Mouse (Mus musculus) CD4-positive naive resting alpha-beta T cell, adult 76 days (primary cell): ENCODE data around the gene Twf2. TPM values are rescaled to one million over a fixed set of nuclear protein-coding genes. Genes with fewer than 3 reads are reported as not detected.

Experiments used
- total RNA-seq: library from RNA; stranded (reverse); gene quantifications from one replicate; pipeline ENCODE4 v1.2.4, GENCODE M21; 2023

Twf2 gene
- total RNA-seq, result 78.4 TPM

DNA sequence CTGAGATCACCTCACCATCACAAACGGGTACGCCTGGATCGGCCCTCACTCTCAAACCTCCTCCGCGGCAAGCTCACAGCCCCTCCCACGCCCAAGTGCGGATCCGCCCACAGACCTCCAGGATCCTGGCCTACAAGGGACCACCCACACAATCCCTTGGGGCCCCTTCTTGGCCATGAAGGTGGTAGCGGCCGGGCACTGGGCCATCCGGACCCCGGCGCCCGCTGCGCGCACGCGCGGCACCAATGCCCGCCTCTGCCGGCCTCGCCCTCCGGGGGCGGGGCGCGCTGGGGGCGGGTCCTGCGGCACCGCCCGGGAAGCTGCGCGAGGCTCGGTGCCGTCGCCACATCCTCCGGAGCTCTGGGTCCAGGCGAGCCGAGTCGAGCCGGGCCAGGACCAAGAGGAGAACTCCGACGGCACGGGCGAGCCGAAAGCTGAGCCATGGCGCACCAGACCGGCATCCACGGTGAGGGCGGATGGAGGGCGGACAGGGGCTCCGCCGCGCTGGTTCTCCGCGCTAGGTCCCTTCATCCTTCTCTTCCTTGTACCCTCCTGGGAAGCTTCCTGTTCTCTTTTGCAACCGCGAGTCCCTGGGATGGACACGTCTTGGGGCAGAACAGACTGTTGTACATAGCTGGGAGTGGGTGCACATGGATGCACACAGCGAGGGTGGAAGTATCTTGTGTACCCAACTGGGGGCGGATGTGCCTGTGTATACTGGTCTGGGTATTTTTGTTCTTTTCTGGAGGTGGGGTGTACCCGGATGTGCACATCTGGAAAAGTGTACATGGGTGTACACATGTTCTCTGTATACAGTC is at the start of gene Twf2:
Gene Twf2, plus strand, starts transcription at position 290 of the 818 bp plus-strand sequence.

DNA sequence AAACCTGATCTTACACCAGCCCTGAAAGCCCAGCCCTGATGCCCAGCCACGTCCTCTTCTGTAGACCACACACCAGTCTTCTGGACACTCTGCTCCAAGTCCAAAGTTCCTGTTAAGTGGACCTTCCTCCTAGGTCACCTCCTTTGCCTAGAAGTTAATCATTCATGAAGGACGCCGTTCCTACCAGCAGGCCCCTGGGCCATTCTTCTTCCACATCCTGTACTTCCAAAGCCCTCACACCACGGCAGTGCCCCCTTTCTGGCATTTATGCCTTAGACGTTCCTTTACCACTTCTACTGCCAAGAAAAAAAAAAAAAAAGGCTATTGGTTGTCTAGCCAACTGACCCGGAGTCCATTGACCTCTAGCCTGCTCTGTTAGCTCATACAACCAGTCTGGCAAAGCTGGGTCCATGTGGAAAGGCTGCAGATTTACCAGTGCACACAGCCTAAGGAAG is 44.8 kb upstream of the Twf2 start, which contains the start of gene Glyctk:
Gene Glyctk, minus strand, starts transcription at position 102 of the 455 bp plus-strand sequence.

DNA sequence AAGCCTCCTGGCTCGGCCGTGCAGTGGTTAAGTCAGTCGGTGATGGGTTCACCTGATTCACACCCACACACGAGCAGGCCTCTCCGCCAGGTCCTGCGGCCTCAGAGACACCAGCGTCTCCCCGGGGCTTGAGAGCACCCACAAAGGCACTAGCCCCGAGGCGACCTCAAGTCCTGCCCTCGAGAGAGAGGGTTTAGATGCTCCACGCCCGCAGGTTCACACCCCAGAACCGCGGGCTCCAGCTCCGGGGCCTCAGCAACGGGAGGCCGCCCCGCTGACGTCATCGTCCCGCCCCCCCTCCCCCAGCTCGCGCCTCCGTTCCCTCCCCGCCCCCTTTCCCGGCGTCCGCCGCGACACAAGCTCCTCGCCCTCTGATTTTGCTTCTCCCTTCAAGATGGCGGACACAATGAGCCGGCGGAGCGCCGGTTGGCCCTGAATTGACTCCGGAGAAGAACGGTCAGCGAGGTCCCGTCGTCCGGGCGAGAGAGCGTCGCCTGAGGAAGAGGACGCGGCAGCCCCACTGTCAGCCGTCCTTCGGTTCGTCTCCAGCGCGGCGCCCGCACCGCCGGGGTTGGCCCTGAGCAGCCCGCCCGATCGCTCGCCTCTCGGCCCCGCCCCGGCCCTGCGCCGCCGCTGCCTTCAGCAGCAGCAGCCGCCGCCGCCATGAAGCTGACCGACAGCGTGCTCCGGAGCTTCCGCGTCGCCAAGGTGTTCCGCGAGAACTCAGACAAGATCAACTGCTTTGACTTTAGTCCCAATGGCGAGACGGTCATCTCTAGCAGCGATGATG is 32.2 kb upstream of the Twf2 start, which contains the start of gene Wdr82:
Gene Wdr82, plus strand, starts transcription at position 373 of the 790 bp plus-strand sequence.

DNA sequence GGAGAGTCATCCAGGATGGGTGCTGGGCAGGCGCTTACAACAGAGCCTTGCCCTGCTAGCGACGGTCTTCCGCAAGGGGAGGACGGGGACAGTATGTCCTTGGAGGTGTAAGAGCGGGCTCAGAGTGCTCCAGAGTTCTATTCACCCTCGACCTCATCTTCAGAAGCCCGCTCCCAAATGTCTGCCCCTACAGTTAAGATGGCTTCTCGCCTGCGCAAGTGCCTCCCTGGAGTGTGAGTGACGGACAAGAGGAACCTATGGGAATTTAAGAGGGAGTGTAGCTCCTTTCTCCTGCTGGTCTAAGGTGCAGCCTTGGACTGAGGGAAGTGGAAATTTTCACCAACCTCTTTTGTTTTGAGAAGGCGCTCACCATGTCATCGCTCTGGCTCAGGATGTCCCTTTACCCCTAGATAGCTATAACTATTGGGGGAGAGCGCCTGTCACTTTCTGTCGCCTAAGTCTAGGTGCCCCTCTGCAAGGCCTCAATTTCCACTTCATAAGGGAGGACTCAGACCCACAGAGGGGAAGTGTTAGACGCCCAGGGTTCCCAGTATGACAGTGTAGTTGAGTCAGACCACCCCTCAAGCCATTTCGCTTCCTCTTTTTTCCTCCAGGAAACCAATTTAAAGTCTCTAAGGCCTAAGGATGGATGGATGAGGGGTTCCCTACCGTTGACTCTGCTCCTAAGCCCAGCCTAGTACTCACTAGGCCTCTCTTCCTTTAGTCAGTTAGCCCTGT is 3.2 kb upstream of the Twf2 start, which contains the start of gene Ppm1m:
Gene Ppm1m, minus strand, starts transcription at position 212 of the 738 bp plus-strand sequence.

DNA sequence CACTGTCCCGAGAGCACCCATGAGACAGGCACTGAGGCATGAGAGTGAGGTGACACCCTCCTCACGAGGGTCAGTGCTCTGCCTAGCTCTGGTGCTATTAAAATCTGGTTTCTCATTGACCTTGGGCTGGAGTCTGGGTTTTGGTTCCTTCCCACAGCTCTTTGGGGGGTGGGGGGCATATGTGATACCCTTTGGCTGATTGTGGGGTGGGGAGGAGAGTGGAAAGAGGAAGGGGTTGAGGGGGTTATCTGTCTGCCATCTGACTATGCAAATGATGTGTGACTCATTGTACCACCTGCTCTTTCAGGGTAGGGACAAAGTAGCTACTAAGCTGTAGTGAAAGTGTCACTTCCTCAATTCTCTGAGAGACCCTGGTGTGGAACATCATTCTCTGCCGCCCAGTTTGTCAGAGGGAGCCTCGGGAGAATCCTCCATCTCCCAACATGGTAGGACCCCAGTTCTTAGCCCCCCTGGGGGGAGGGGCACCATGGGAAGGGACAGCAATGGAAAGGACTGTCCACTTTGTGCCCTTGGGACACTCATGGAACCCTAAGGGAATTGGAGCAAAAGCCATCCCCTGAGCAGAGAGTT is 19.4 kb downstream of the Twf2 start, which contains the start of gene Tlr9:
Gene Tlr9, plus strand, starts transcription at position 338 of the 591 bp plus-strand sequence.

Other genes starting within 250 kb of the Twf2 start
- gene Col6a5, start 242.5 kb upstream of the Twf2 start, total RNA-seq, result 0.15 TPM
- not detected for gene Col6a4, start 106.3 kb upstream of the Twf2 start, total RNA-seq
- gene Glyctk, start 45.0 kb upstream of the Twf2 start, total RNA-seq, result 6.1 TPM
- gene Wdr82, start 32.2 kb upstream of the Twf2 start, total RNA-seq, result 135 TPM
- 36.7 TPM for gene Ppm1m, start 3.4 kb upstream of the Twf2 start, total RNA-seq
- 10.5 TPM for gene Tlr9, start 19.5 kb downstream of the Twf2 start, total RNA-seq
- 26.1 TPM for gene Alas1, start 45.5 kb downstream of the Twf2 start, total RNA-seq
- 4.3 TPM for gene Poc1a, start 78.0 kb downstream of the Twf2 start, total RNA-seq
- 29.3 TPM for gene Dusp7, start 165.5 kb downstream of the Twf2 start, total RNA-seq
- gene Rpl29, start 226.3 kb downstream of the Twf2 start, total RNA-seq, result 1,242 TPM
- 13.1 TPM for gene Acy1, start 235.2 kb downstream of the Twf2 start, total RNA-seq
- gene Abhd14b, start 244.4 kb downstream of the Twf2 start, total RNA-seq, result 4.9 TPM
- 6.9 TPM for gene Abhd14a, start 244.6 kb downstream of the Twf2 start, total RNA-seq